Mouse (Mus musculus): ENCODE measurements around the gene Hif3a.

GRCm38 (mm10) chr7:17017036-17017435 lies 45.2 kb downstream of the Hif3a start:
- TF ChIP-seq POLR2A (IDR thresholded peaks at IDR 0.05; ENCODE audit: control insufficient read depth, extremely low read depth, insufficient read depth, low read length, poor library complexity) = no peak
- TF ChIP-seq CTCF (IDR thresholded peaks at IDR 0.05; ENCODE audit: borderline replicate concordance, control insufficient read depth, extremely low read depth, insufficient read depth, low read length, poor library complexity) = no peak
